Mouse (Mus musculus) macrophage (primary cell): Measurements from ENCODE around the gene Pde4a. TPM values are rescaled to one million over a fixed set of nuclear protein-coding genes. Genes with fewer than 3 reads are reported as not detected.
A peak's percentile ranks its signal among the peaks of the same experiment; 100 is the strongest.

Experiments
- H3K27ac ChIP-seq: fragments of 350-480 bp; formaldehyde crosslinking; 2 replicates; pipeline ENCODE4 v1.9.0; 2021
- H3K36me3 ChIP-seq: fragments of 350-480 bp; formaldehyde crosslinking; 2 replicates; pipeline ENCODE4 v1.9.0; 2021; ENCODE audit errors: inconsistent target
- H3K4me3 ChIP-seq: fragments of 350-480 bp; formaldehyde crosslinking; 2 replicates; pipeline ENCODE4 v1.9.0; 2021; ENCODE audit errors: inconsistent target
- H3K79me2 ChIP-seq: fragments of 350-480 bp; formaldehyde crosslinking; 2 replicates; pipeline ENCODE4 v1.9.0; 2021; ENCODE audit errors: inconsistent target
- WGBS: methylation state at CpG from one replicate; pipeline ENCODE4 v1.1.7; 2026; ENCODE audit warnings: inconsistent platforms; ENCODE audit not compliant: missing documents; 5-methylcytosine and 5-hydroxymethylcytosine counted together
- polyA plus RNA-seq: library from polyadenylated mRNA; stranded (reverse); fragments of 250-400 nt; gene quantifications from 3 replicates; pipeline ENCODE4 v1.2.4, GENCODE M21; 2018; ENCODE audit warnings: inconsistent platforms
- total RNA-seq, 78 experiments: library from RNA; depleted of rRNA; stranded (reverse); fragments of 250-400 nt; gene quantifications; 1 replicate in 9 of 78; 2 replicates in 24 of 78; 3 replicates in 43 of 78; 4 replicates in 2 of 78; pipeline ENCODE4 v1.2.4; 2018; ENCODE audit warnings: inconsistent platforms in 56 of 78

Pde4a gene
- total RNA-seq (2018; cell fraction: chromatin; rRNA removed), result 10 to 100 TPM in 21 of 26 experiments, 1 to 10 TPM in 5; 5.5 to 39.0 (median 18.5) TPM
- 1 to 10 TPM; 2.4 to 9.2 (median 7.3) TPM for total RNA-seq (2018; cell fraction: cytosol; rRNA removed)
- total RNA-seq (2018; cell fraction: nucleus; rRNA removed), result 10 to 100 TPM in 19 of 26 experiments, 1 to 10 TPM in 7; 4.9 to 34.1 (median 16.7) TPM
- polyA plus RNA-seq, result 6.5 to 7.1 TPM (median 6.8 TPM) in 3 replicates

DNA sequence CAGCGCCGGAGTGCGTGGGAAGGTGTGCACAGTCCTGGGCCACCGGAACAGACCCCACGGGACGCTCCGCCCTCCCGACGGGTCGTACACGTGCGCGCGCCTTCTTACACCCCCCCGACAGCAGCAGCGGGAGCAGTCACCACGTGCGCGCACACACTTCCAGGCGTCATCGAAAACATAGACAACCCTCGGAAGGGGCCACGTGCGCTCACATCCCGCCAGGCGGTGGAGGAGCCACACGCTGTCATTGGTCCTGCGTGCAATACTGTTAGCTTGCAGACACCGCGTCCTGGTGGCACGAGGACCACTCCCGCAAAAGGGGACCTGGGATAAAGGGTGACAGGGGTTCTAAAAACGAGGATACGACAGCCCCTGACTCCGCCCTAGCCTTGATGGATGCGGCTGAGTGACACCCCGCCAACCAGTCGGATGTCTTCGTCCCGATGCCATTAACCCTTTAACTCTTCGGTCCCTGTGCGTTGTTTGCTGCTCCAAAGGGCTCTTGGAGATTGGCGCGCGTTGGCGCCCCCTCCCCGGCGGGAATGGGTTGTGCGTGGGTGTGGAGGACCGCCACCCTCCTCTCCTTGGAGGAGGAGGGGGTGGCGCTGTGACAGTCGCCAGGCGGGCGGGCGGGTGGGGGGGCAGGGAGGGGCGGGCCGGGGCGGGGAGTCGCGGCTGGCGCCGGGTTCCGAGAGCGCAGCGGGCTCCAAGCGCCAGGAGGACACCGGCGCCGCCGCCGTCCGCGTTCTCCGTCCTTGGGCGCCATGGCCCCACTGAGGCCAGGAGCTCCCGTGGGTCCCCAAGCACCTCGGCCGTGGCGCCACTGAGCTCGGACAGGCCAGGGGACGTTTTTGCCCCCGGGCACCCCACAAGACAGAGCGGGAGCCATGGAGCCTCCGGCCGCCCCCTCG is at the start of gene Pde4a:
Gene Pde4a, plus strand, starts transcription at position 674 of the 911 bp plus-strand sequence.
- H3K4me3 ChIP-seq, result no peak within 1 kb of the TSS
- no peaks in the 10 kb centered on the region for H3K36me3 ChIP-seq
- WGBS, result 4% methylated on average over 66 of the region's 86 CpGs
- no peaks in the 10 kb centered on the region for H3K79me2 ChIP-seq
- no peak within 1 kb of the TSS for H3K27ac ChIP-seq

DNA sequence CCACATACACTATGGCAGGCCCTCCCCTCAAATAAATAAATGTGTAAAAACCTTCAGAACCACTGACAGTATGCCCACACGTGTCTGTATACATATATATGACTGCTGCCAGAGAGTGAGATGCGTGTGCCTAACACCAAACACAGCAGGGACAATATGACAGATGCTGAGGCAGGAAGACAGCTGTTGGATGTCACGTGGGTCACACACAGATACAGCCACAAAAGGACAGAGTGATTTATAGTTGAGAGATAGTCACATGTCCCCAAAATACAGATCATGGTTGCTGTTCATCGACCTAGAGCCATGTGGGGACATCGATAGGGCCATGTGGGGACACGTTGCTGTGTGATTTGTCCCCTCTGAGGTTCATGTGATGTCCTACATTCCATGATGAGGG is 48.4 kb upstream of the Pde4a start:
- H3K27ac ChIP-seq, result no peak overlapping the region
- H3K79me2 ChIP-seq, result no peaks in the 10 kb centered on the region
- peaks cover 76% of the 10 kb centered on the region for H3K36me3 ChIP-seq
- H3K4me3 ChIP-seq, result no peak overlapping the region
- WGBS, result 83% methylated on average over 6 of the region's 6 CpGs

DNA sequence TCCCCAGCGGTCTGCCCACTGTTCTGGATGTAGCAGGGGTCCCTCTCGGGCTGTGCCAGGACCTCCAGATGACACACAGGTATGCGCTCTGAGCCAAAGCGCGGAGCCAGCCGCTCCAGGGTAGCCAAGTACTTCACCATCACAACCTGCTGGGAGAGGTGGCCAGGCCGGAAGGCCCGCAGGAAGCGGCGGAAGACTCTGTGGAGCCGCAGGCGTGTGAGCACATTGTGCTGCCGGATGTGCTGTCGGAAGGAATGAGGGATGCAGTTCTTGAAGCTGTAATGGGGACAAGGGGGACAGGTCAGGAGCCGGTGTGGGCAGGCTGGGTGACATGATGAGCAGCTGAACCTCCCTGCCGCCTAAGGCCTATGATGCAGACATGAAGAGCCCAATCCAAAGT is 44.0 kb upstream of the Pde4a start:
- 98% methylated on average over 16 of the region's 16 CpGs for WGBS
- Histone ChIP-seq H3K79me2 (no peaks in the 10 kb centered on the region), H3K27ac (no peak overlapping the region), H3K36me3 (peaks cover 68% of the 10 kb centered on the region), H3K4me3 (no peak overlapping the region)

DNA sequence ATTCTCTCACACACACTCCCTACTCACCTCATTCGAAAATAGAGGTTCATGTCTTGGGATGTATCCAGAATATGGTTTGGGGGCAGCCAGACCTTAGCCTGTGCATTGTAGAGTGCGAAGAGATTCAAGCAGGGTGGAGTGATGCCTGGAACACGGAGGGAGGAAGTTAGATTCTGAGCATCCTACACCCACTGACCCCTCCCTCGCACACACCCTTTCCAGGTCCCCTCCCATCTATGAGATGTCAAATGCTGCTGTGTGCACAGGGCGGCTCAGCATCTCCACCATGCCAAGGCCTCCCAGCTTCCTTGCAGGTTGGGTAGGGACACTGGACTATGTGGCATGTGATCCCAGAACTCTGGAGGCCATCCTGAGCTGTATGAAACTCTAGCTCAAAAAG is 40.7 kb upstream of the Pde4a start:
- H3K27ac ChIP-seq, result peak overlapping the region; percentile 68
- peaks cover 67% of the 10 kb centered on the region for H3K36me3 ChIP-seq
- peaks cover 24% of the 10 kb centered on the region for H3K79me2 ChIP-seq
- H3K4me3 ChIP-seq, result no peak overlapping the region
- WGBS, result 73% methylated on average over 5 of the region's 5 CpGs

DNA sequence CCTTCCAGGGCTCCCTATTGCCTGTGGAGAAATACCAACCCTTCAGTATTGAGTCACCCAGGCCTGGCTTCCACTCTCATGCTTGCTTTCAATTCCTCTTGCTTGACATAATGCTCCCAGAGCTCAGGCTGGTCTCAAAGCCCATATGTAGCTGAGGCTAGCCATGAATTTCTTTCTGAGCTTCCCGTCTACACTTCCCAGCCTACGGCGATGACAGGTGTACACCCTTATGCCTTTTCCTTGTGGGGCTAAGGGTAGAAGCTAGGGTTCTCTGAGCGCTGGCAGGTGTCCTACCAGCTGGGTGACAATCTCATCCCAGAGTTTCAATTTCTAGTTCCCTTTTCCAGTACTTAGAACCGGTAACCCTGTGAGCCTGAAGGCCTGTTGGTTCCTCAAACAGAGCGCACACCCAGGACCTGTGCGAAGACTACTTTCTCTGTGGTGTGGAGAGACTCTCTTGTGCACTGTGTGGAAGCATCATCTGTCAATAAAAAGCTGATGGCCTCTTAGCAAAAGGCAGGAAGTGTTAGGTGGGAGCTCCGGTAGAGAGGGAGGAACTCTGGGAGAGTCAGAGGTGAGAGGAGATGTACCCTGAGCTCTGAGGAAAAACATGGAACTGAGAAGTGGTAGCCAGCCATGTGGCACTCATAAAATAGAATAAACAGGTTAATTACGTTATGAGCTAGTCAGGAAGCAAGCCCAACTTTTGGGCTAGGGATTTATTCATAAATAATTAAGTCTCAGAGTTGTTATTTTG is 39.8 kb upstream of the Pde4a start:
- Histone ChIP-seq H3K4me3 (no peak overlapping the region), H3K27ac (peak overlapping the region; percentile 68), H3K36me3 (peaks cover 58% of the 10 kb centered on the region), H3K79me2 (peaks cover 32% of the 10 kb centered on the region)
- WGBS, result 25% methylated on average over 9 of the region's 9 CpGs

DNA sequence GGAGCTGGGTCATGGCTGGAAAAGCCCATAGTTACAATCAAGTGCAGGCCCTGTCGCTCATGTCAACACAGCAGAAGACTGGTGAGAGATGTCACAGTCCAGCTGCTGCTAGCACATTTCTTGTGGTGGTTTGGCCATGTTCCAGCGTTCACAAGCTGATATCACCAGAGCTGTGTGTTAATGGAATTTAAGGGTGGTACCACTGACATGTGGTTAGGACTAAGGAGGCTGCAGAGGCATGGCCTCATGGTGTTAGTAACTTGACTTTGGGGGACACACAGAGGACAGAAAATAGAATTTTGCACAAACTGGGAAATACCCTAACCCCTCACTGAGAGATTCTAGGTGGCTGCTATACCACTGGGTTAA is 39.3 kb upstream of the Pde4a start:
- 27% methylated on average over 2 of the region's 2 CpGs for WGBS
- Histone ChIP-seq H3K27ac (peak overlapping the region; percentile 68), H3K36me3 (peaks cover 53% of the 10 kb centered on the region)

DNA sequence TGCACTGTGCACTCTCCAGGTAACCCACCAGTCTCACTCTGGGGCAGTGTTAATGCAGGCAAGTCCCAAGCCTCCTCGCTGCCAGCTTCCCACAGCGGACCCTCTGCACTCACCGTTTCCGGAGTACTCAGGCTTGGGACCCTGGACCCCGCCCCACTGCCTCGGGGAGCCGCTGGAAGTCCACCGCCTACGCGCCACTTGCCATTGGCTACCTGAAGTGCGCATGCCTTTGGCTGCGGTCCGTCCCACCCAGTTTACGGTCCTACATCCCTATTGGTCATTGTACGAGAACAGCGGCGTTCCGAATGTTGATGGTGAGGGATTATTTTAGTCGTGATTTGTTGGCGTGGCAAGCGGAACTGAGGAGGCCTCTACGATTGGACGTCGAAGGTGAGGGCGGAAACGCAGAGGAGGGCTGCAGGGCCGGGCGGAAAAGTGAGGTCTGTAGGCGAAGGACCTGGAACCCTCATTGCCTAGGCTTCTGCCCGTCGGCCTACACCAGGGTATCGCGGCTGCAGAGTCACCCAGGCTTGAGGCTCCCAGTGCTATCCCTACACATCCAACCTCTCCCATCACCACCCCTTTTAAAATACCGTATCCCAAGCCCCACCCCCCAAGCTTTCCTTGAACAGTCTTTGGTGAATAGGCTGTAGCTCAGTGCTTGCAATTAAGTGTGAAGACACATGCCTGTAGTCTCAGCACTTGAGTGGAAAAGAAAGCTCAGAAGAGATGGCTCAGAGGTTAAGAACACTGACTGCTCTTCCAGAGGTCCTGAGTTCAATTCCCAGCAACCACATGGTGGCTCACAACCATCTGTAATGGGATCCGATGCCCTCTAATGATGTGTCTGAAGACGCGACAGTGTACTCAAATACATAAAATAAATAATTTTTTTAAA is 34.2 kb upstream of the Pde4a start, which contains the start of gene Tyk2:
Gene Tyk2, minus strand, starts transcription at position 185 of the 898 bp plus-strand sequence.
- H3K27ac ChIP-seq, result peak within 1 kb of the TSS; percentile 69
- H3K4me3 ChIP-seq, result peak within 1 kb of the TSS; percentile 94
- WGBS, result 6% methylated on average over 37 of the region's 37 CpGs
- peaks cover 36% of the 10 kb centered on the region for H3K79me2 ChIP-seq
- peaks cover 19% of the 10 kb centered on the region; the same call in 1 of the 2 replicates for H3K36me3 ChIP-seq

More for the DNA sequence above, 39.3 kb upstream of the Pde4a start:
- H3K79me2 ChIP-seq, result peaks cover 36% of the 10 kb centered on the region
- H3K4me3 ChIP-seq, result no peak overlapping the region

DNA sequence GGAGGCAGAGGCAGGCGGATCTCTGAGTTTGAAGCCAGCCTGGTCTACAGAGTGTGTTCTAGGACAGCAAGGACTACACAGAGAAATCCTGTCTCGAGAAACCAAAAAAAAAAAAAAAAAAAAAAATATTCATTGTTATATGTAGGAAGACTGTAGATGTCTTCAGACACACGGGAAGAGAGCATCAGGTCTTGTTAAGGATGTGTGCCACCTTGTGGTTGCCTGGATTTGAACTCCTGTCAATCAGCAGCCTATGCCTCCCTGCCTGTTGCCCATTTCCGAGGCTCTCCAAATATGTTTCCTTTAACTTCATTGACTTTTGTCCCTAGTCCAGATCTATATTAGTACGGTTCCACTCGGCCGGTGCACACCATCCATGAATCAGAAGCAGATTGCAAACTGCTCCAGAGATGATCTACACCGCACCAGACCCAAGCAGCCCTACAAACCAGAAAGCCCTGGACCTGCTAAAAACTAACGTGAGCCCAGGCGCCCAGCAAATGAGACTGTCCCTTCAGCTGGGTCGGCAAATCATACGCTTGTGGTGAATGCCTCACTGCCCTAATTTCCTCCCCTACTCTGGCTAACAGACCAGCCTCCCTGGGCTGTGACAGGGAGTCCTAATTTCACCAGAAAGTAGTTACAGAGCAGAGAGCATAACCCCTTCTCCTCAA is 33.3 kb upstream of the Pde4a start:
- 79% methylated on average over 12 of the region's 12 CpGs for WGBS
- no peak overlapping the region for H3K27ac ChIP-seq
- peaks cover 11% of the 10 kb centered on the region; the same call in 1 of the 2 replicates for H3K36me3 ChIP-seq
- no peak overlapping the region for H3K4me3 ChIP-seq
- peaks cover 36% of the 10 kb centered on the region for H3K79me2 ChIP-seq

DNA sequence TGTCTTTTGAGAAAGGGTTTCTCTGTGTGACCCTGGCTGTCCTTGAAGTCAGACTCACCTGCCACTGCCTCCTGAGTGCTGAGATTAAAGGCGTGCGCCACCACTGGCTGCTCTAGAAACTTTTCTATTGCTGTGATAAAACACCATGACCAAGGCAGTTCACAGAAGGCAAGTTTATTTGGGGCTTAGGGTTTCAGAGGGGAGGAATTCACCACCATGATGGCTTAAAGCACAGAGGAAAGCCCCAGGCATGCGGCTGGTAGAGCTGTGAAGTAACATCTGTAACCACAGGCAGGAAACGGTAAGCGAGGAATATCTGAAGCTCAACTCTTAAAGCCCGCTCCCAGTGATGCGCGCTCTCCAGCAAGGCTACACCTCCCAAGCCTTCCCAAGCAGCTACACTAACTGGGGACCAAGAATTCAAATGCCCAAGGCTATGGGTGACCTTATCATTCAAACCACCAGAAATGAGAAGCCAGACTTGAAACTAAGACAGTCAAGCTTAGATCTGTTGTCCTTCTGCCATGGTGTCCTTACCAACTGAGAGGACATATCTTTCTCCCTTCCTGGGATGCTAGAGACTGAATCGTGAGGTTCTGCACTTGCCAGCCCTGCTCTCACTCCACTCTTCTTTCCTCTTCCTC is 32.3 kb upstream of the Pde4a start:
- whole genome bisulfite sequencing, result 49% methylated on average over 9 of the region's 9 CpGs
- Histone ChIP-seq H3K36me3 (peaks cover 8% of the 10 kb centered on the region; the same call in 1 of the 2 replicates), H3K4me3 (no peak overlapping the region), H3K79me2 (peaks cover 29% of the 10 kb centered on the region), H3K27ac (no peak overlapping the region)

DNA sequence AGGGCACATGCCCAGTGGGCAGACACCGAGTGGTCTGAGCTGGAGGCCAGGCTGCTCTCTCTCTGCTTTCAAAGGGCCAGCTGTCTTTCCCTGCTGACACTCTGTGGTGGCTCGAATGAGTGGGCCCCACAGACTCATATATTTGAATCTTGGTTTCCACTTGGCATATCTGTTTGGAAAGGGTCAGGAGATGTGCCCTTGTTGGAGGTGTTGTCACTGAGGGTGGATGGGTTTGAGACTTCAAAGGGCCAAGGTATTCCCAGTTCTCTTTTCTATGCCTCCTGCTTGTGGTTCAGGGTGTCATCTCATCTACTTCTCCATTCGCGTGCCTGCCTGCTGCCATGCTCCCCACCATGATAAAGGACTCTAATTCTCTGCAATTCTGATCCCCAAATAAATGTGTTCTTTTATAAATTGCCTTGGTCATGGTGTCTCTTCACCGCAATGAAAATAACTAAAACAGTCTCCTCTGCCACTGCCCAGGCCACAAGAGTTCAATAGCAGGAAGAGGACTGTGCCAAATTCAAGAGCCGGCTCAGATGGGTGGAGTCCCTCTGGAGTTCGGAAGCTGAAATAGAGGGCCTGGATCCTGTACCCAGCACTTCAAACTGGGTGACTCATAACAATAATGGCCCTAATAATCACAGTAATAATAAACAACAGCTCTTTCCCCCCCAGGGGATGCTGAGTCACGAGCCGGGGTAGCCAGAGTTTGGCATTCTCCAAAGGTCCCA is 30.8 kb upstream of the Pde4a start:
- 53% methylated on average over 9 of the region's 9 CpGs for WGBS
- Histone ChIP-seq H3K36me3 (peaks cover 20% of the 10 kb centered on the region), H3K79me2 (peaks cover 13% of the 10 kb centered on the region), H3K4me3 (no peak overlapping the region), H3K27ac (peak overlapping the region; percentile 52)

DNA sequence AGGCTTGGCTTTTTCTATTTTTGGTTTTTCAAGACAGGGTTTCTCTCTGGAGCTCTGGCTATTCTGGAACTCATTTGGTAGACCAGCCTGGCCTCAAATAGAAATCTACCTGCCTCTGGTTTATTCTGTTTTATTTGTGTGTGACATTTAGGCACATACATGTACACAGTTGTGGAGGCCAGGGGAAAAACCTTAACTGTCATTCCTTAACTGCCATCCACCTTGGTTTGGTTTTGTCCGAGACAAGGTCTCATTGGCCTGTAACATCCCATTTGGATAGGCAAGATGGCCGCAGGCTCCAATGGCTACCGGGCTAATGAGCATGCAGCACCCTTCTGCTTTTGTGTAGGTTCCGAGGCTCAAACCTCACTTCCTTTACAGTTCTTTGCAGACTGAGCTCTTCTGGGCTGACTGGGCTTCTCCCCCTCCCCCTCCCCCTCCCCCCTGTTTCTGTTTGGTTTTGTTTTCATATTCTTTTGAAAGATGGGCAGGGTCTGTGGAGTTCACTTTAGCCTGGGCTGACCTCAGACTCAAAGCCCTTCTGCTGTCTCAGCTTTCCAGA is 30.1 kb upstream of the Pde4a start:
- Histone ChIP-seq H3K27ac (peak overlapping the region; percentile 52), H3K36me3 (peaks cover 26% of the 10 kb centered on the region), H3K4me3 (no peak overlapping the region), H3K79me2 (peaks cover 7% of the 10 kb centered on the region)
- 52% methylated on average over 4 of the region's 4 CpGs for WGBS

DNA sequence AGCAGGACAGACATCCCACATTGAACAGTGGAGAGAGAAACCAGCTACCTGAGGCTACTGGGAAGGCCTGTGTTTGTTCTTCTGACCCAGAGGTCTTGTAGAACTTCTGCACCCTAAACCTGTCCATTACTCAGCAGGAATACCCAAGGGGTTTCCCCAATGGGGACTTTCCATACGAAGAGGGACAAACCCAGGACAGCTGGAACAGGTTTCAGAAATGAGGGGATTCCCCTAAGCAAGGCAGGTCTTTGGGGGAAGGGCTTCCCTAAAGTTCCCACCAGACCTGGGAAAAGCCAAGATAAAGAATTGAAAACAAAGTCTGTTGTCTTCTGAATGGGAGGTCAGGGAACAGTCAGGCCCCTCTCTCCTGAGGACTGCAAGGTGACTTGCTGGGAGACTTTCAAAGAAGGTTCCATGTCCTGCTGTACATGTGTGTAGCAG is 29.6 kb upstream of the Pde4a start:
- Histone ChIP-seq H3K36me3 (peaks cover 32% of the 10 kb centered on the region), H3K79me2 (peaks cover 1% of the 10 kb centered on the region; the same call in 1 of the 2 replicates), H3K4me3 (no peak overlapping the region), H3K27ac (peak overlapping the region; percentile 52)
- 20% methylated on average over 1 of the region's 1 CpGs for WGBS
